Mouse (Mus musculus) midbrain, embryonic 12.5 days (tissue): ENCODE data around the gene Zdhhc8. TPM values are rescaled to one million over a fixed set of nuclear protein-coding genes. Genes with fewer than 3 reads are reported as not detected.

ENCODE experiments used
- ATAC-seq: fragments of 200-750 bp; cut with Nextera tagmentation; 2 replicates; pipeline ENCODE4 v1.8.0; 2017; ENCODE audit warnings: low read depth, moderate TSS enrichment, moderate library complexity; ENCODE audit not compliant: low FRiP score
- H3K27ac ChIP-seq: fragments of 300-500 bp; sonication (generic); replicated peaks from 2 replicates; pipeline ENCODE4 v1.5.1; 2016; ENCODE audit warnings: mild to moderate bottlenecking
- H3K27me3 ChIP-seq: fragments of 300-500 bp; sonication (generic); 2 replicates; pipeline ENCODE4 v1.6.1; 2016; ENCODE audit warnings: mild to moderate bottlenecking
- H3K36me3 ChIP-seq: fragments of 300-500 bp; sonication (generic); 2 replicates; pipeline ENCODE4 v1.6.1; 2016
- H3K4me1 ChIP-seq: fragments of 300-500 bp; sonication (generic); 2 replicates; pipeline ENCODE4 v1.6.1; 2016
- H3K4me2 ChIP-seq: fragments of 300-500 bp; sonication (generic); replicated peaks from 2 replicates; pipeline ENCODE4 v1.6.1; 2016; ENCODE audit warnings: mild to moderate bottlenecking, moderate library complexity
- H3K4me3 ChIP-seq: fragments of 300-500 bp; sonication (generic); 2 replicates; pipeline ENCODE4 v1.5.1; 2016; ENCODE audit warnings: mild to moderate bottlenecking
- H3K9ac ChIP-seq: fragments of 300-500 bp; sonication (generic); replicated peaks from 2 replicates; pipeline ENCODE4 v1.6.1; 2016; ENCODE audit warnings: mild to moderate bottlenecking, moderate library complexity
- H3K9me3 ChIP-seq: fragments of 300-500 bp; sonication (generic); 2 replicates; pipeline ENCODE4 v1.6.1; 2016; ENCODE audit warnings: mild to moderate bottlenecking
- WGBS: fragments of 180-500 bp; shearing (Covaris S2); methylation state at CpG from one replicate; pipeline ENCODE4 v1.1.7; 2016; 5-methylcytosine and 5-hydroxymethylcytosine counted together
- polyA plus RNA-seq: library from polyadenylated mRNA; unstranded; fragments of >200 nt; fragmentation: Nextera tagmentation; extraction: Ambion mirVana; gene quantifications from 2 replicates; pipeline ENCODE4 v1.2.1, GENCODE M21; 2016

Zdhhc8 gene
- polyA plus RNA-seq, 1 experiment from 2014 or later = 16.6 TPM

DNA sequence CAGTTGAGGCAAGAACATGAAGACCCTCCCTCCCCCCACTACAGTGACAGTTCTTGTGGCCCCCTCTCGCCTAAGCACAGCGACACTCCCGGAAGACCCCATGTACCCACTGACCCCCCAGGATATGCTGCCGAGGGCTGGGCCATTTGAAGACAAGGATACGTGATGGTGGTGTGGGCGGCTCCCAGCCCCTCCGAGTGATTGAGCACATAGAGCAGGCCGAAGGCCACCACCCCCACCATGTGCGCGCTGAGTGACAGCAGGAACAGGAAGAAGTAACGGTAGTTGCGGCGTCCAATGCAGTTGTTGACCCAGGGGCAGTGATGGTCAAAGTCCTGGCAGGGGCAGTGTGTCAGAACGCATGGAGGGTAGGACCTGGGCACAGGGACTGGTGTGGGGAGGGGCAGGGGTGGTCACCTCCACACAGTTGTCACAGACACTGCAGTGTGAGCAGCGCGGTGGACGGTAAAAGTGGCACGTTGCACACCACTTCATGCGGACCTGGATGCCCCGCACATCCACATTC lies 7.0 kb downstream of the Zdhhc8 start:
- H3K36me3 ChIP-seq = peaks cover 56% of the 10 kb centered on the region
- H3K4me3 ChIP-seq = no peak overlapping the region

DNA sequence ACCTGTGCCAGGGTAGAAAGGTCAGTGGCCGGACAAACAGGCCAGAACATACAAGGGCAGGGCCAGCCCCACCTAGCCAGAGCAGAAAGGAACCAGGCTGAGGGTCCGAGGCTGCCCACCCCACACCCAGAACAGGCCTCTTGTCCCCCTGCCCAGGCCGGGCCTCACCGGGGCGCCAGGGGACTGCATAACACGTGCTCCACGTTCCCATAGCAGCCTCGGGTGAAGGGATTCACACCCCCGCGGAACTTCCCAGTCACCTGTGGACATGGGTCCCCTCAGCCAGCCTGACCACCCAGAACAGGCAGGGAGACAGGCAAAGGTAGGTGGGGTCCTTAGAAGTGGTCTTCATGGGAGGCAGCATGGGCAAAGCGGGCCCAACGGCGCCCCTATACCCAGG lies 7.7 kb downstream of the Zdhhc8 start:
- Histone ChIP-seq H3K9ac (no peak overlapping the region), H3K4me3 (no peak overlapping the region), H3K27ac (no peak overlapping the region), H3K4me1 (peaks cover 6% of the 10 kb centered on the region), H3K27me3 (no peaks in the 10 kb centered on the region), H3K36me3 (peaks cover 64% of the 10 kb centered on the region), H3K4me2 (no peak overlapping the region), H3K9me3 (no peaks in the 10 kb centered on the region)
- ATAC-seq = no peak
- 96% methylated on average over 13 of the region's 13 CpGs for WGBS

More for the DNA sequence above, 7.0 kb downstream of the Zdhhc8 start:
- no peaks in the 10 kb centered on the region for H3K9me3 ChIP-seq
- no peak overlapping the region for H3K4me2 ChIP-seq
- ATAC-seq = no peak
- H3K9ac ChIP-seq = no peak overlapping the region; the same call in 1 of the 2 replicates
- no peak overlapping the region for H3K27ac ChIP-seq
- H3K4me1 ChIP-seq = peaks cover 6% of the 10 kb centered on the region
- WGBS = 94% methylated on average over 20 of the region's 20 CpGs
- no peaks in the 10 kb centered on the region for H3K27me3 ChIP-seq

DNA sequence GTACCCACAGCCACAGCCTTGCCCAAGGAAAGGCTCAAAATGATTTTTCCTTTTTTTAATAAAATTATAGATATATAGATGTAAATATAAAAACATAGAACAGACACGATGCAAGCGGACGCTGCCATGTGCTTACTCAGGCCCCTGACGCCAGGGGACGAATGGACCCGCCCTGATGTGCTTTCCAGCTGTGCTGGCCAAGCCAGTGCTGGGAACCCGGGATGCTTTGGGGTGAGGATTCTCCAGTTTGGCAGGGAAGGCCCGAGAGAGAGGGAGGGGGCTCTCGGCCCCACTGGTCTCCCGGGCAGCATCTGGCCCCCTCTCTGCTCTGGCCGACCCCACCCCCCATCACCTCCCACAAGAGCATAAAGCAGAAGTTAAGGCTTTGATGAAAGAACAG lies 12.7 kb downstream of the Zdhhc8 start:
- H3K9ac ChIP-seq = no peak overlapping the region
- no peak overlapping the region for H3K4me2 ChIP-seq
- H3K4me1 ChIP-seq = peaks cover 15% of the 10 kb centered on the region
- H3K27ac ChIP-seq = no peak overlapping the region
- H3K27me3 ChIP-seq = no peaks in the 10 kb centered on the region
- H3K4me3 ChIP-seq = no peak overlapping the region
- 83% methylated on average over 11 of the region's 11 CpGs for WGBS
- H3K9me3 ChIP-seq = no peaks in the 10 kb centered on the region
- H3K36me3 ChIP-seq = peaks cover 51% of the 10 kb centered on the region
- no peak for ATAC-seq

DNA sequence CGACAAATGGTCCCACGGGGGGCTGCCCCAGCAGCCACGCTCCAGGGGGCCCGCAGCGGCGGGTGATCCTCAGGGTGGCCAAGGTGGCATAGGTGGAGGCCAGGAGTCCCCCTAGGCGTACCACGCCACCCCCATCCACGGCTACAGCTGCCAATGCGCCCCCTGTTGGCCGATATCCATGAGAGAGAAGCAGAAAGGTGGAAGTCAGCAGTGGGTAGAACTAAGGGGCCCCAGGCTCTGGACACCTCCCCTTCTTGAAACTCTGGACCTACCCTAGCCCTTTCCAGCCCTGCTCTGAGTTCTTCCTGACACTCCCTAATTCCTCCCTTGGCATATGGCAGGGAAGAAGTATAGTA lies 13.4 kb downstream of the Zdhhc8 start:
- Histone ChIP-seq H3K36me3 (peaks cover 44% of the 10 kb centered on the region), H3K27ac (no peak overlapping the region), H3K9ac (no peak overlapping the region), H3K4me1 (peaks cover 15% of the 10 kb centered on the region), H3K4me3 (no peak overlapping the region), H3K4me2 (no peak overlapping the region), H3K27me3 (no peaks in the 10 kb centered on the region), H3K9me3 (no peaks in the 10 kb centered on the region)
- 77% methylated on average over 11 of the region's 11 CpGs for WGBS
- no peak for ATAC-seq

DNA sequence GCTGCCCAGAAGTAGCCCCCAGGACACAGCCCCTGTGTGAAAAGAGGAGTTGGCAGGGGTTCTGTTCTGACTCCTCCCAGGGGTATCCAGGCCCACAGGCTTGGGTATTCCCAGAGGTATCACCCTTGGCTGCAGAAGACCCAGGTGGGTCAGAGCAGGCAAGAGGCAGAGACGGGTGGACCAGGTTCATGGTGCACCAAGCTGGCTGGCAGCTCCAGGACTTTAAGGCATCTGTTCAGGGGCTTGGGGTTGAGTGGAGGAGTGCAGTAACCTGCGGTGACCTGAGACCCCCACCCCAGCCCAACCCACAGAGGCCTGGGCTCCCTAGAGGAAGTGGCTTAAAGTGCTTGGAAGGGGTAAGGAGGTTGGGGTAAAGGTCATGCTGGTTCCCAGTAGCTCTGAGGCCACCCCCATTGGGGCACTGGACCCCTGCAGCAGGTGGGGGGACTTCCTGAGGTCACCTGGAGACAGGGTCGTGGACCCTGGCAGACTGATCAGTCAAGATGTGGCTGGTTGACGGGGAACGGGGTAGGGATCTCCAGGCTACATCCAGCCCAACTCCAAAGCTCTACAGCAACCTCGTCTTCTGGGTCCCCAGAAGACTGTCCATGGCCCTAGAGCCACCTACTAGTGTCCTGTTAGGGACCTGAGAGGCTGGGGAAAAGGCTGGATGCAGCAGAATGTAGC lies 13.9 kb downstream of the Zdhhc8 start:
- WGBS = 86% methylated on average over 6 of the region's 6 CpGs
- Histone ChIP-seq H3K9ac (no peak overlapping the region), H3K4me1 (peaks cover 19% of the 10 kb centered on the region), H3K4me2 (no peak overlapping the region), H3K4me3 (no peak overlapping the region), H3K27me3 (no peaks in the 10 kb centered on the region), H3K9me3 (no peaks in the 10 kb centered on the region), H3K36me3 (peaks cover 39% of the 10 kb centered on the region), H3K27ac (0 out of 2 replicates have a peak overlapping the region, but pooled peaks have one; percentile 3)
- no peak for ATAC-seq

DNA sequence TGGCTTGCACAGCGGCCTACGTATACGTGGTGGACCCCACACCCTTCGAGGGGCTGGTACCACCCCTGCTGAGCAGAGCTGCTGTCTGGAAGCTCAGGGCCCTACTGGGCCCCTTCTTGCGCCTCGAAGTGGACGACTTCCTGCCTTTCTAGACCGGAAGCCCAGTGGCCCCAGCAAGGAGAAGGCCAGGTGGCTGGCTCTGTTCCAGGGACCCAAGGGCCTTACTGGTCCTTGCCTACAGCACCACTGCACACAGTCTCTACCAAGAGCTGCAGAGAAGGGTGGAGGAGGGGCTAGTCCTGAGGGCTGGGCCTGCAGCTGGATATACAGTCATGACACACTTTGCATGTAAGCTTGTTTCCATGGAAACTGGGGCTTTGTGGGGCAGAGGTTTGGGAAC lies 14.9 kb downstream of the Zdhhc8 start:
- Histone ChIP-seq H3K27me3 (no peaks in the 10 kb centered on the region), H3K27ac (peak overlapping the region; percentile 62), H3K4me1 (peaks cover 24% of the 10 kb centered on the region), H3K4me3 (no peak overlapping the region), H3K9me3 (no peaks in the 10 kb centered on the region), H3K4me2 (no peak overlapping the region), H3K36me3 (peaks cover 29% of the 10 kb centered on the region), H3K9ac (no peak overlapping the region)
- 67% methylated on average over 8 of the region's 8 CpGs for WGBS
- ATAC-seq = 0 out of 2 replicates have a peak, but pooled peaks have one; percentile 45

DNA sequence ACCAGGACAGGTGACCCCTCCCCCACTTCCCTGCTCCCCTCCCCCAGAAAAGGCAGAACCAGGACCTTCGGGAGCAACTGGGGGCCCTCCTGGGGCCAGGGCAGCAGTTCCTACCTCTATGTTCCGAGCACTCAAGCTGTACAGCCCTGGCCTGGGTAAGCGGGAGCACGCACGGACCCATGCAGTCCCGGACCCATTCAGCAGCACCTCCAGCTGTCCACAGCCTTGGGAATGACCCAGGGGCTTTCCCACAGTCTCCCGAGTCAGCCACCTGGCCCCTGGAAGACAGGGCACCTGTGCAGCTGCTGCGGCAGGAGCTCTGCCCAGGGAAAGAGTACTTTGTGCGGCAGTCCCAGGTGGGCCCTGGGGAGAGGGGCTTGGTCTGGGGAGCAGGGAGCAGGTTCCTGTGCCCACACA lies 16.3 kb downstream of the Zdhhc8 start:
- H3K27ac ChIP-seq = no peak overlapping the region
- H3K27me3 ChIP-seq = no peaks in the 10 kb centered on the region
- no peaks in the 10 kb centered on the region for H3K9me3 ChIP-seq
- H3K36me3 ChIP-seq = peaks cover 15% of the 10 kb centered on the region
- peaks cover 37% of the 10 kb centered on the region for H3K4me1 ChIP-seq
- H3K9ac ChIP-seq = no peak overlapping the region
- H3K4me2 ChIP-seq = no peak overlapping the region
- no peak for ATAC-seq
- WGBS = 77% methylated on average over 9 of the region's 9 CpGs
- H3K4me3 ChIP-seq = no peak overlapping the region

DNA sequence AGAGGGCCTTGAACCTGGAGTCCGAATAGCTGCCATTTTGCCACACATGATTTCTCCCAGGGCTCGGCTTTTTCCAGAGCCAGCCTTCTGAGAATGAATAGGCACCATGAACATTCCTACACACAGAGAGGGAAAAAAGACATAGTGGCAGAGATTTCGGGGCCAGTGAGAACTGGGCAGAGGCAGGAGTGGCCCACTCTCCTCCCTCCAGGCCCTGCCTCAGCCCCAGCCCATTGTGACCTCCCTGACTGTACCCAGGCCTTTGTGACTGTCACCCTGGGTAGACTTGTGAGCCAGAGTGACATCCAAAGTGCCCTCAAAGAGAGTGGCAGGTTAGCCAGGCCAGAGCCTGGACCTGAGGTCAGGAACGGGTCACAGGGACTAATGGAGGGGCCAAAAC lies 17.4 kb downstream of the Zdhhc8 start, which contains the start of gene Ccdc188:
Gene Ccdc188 (plus strand): TSS at position 301 of the 400 bp plus-strand sequence.
- Histone ChIP-seq H3K27me3 (no peaks in the 10 kb centered on the region), H3K4me3 (no peak within 1 kb of the TSS), H3K36me3 (peaks cover 4% of the 10 kb centered on the region), H3K9ac (no peak within 1 kb of the TSS), H3K4me2 (no peak within 1 kb of the TSS), H3K27ac (no peak within 1 kb of the TSS), H3K4me1 (peaks cover 46% of the 10 kb centered on the region), H3K9me3 (no peaks in the 10 kb centered on the region)
- no peak for ATAC-seq
- whole genome bisulfite sequencing = 87% methylated on average over 4 of the region's 4 CpGs

DNA sequence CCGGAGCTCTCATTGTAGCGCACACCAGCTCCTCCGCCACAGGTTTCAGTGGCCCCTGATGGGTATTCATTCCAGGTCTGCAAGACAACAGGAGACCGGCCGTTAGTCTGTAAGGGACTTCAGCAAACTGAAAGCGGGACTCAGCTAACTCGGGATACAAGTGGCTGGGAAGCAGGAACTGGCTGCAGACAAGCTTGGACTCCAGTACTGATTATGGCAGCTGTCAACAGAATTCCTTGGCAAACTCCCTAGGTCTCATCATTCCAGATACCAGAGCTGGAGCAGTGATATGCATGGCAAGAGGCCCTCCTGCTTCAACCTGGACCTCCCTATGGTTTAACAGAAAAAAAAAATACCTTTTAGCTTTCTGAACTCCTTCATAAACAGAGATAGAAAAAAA lies 20.1 kb downstream of the Zdhhc8 start:
- peak overlapping the region; percentile 91 for H3K27ac ChIP-seq

DNA sequence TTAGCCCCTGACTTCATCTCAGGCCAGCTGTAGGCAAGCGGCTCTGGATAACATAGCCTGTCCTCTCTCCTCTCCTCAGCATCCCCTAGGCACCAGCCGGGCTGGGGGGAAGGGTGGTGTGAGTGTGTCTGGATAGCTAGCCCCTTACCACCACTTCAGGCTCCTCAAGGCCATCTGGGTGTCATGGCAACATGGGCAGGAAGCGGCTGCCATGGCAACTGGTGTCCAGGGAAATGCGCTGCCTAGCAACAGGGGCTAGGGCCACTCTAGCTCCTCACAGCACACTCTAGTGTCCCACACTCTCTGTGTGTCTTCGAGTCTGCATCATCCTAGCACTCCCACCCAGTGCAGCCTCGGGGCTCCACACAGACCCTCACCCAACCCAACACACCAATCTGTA lies 21.2 kb downstream of the Zdhhc8 start:
- Histone ChIP-seq H3K4me1 (peaks cover 40% of the 10 kb centered on the region), H3K4me3 (peak overlapping the region; percentile 35), H3K4me2 (peak overlapping the region; percentile 49), H3K36me3 (no peaks in the 10 kb centered on the region), H3K9ac (peak overlapping the region; percentile 52; the same call in 1 of the 2 replicates), H3K27me3 (peaks cover 19% of the 10 kb centered on the region), H3K27ac (peak overlapping the region; percentile 91), H3K9me3 (no peaks in the 10 kb centered on the region)
- peak; percentile 96 for ATAC-seq
- WGBS = 12% methylated on average over 6 of the region's 6 CpGs

More for the DNA sequence above, 20.1 kb downstream of the Zdhhc8 start:
- H3K4me3 ChIP-seq = peak overlapping the region; percentile 35
- peak overlapping the region; percentile 52; the same call in 1 of the 2 replicates for H3K9ac ChIP-seq
- peaks cover 15% of the 10 kb centered on the region for H3K27me3 ChIP-seq
- H3K4me2 ChIP-seq = peak overlapping the region; percentile 49
- peaks cover 45% of the 10 kb centered on the region for H3K4me1 ChIP-seq
- 71% methylated on average over 7 of the region's 7 CpGs for WGBS
- no peaks in the 10 kb centered on the region for H3K36me3 ChIP-seq
- no peak for ATAC-seq
- H3K9me3 ChIP-seq = no peaks in the 10 kb centered on the region

DNA sequence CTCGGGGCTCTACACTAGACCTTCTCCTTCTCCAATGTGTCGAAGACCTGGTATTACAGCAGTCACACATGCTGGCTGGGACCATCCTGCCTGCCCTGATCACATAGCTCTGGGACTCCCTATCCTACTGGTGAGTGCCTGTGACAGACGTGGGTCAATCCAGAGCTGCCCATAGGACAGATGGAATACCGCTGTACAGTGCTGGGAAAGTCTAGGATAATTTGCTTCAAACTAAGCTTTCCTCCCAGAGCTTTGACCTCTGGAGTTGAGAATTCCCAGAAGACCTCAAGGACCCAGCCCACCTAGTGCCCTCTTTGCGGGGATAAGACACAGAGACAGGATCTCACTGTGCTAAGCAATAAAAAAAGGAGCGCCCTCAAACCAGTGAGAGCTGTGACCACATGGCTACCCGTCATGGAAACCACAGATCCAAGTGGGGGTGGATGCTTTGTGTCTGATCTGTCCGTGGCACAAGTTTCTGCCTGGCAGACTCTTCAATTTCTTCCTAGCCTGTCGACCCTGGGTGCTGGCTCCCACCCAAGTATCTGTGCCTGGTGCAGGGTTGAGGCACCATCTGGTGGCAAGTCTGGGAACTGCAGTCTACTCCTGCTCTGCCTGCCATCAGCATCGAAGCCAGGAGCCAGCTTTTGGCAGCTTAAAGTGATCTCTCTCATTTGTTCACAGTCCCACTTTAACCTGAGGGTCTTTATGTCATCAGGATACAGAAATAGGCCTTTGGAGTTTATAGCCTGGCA lies 23.3 kb downstream of the Zdhhc8 start:
- peaks cover 40% of the 10 kb centered on the region for H3K4me1 ChIP-seq
- H3K9ac ChIP-seq = no peak overlapping the region
- H3K27me3 ChIP-seq = peaks cover 24% of the 10 kb centered on the region
- no peak overlapping the region for H3K27ac ChIP-seq
- no peaks in the 10 kb centered on the region for H3K9me3 ChIP-seq
- no peak overlapping the region for H3K4me3 ChIP-seq
- no peak for ATAC-seq
- WGBS = 48% methylated on average over 10 of the region's 10 CpGs
- no peaks in the 10 kb centered on the region for H3K36me3 ChIP-seq
- no peak overlapping the region for H3K4me2 ChIP-seq
